Mouse (Mus musculus): ENCODE results near the gene Tacc2. TPM values are rescaled to one million over a fixed set of nuclear protein-coding genes. Genes with fewer than 3 reads are reported as not detected.

Gene Tacc2
- polyA plus RNA-seq, 1 experiment = 66.7 TPM

DNA sequence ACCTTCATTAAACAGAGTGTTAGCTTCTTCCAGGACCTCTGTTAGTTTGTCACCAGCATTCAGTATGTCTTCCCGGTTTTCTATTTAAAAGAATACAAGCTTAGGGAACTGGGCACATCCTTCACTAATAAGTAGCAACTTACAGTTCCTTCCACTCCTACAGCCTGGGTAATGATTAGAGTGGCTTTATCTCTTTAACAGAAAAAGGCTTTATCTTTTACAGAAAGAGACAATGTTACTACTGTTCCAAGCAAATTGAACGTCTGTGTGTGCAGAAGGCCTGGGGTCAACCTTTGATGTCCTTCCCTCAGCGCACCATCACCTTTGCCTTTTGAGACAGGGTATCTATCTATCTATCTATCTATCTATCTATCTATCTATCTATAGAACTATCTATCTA lies 31.3 kb upstream of the Tacc2 start:
- Histone ChIP-seq H3K27me3 (ENCODE audit: control insufficient read depth, insufficient read depth, low read length) (no peaks in the 10 kb centered on the region), H3K4me3 (replicated peaks; ENCODE audit: insufficient read depth, low read depth, low read length) (peak overlapping the region; percentile 87), H3K4me1 (ENCODE audit: control insufficient read depth, insufficient read depth, low read length) (peaks cover 4% of the 10 kb centered on the region; the same call in 1 of the 2 replicates), H3K27ac (ENCODE audit: insufficient read depth, low read length) (peak overlapping the region; percentile 93; the same call in 1 of the 2 replicates)
- WGBS = 36% methylated on average over 3 of the region's 3 CpGs
- DNase-seq = no peak
- TF ChIP-seq POLR2A (IDR thresholded peaks at IDR 0.05; ENCODE audit: borderline replicate concordance, insufficient read depth, low read length) = no peak
- no peak for TF ChIP-seq CTCF (IDR thresholded peaks at IDR 0.05; ENCODE audit: borderline replicate concordance, insufficient read depth, low read depth, low read length)

DNA sequence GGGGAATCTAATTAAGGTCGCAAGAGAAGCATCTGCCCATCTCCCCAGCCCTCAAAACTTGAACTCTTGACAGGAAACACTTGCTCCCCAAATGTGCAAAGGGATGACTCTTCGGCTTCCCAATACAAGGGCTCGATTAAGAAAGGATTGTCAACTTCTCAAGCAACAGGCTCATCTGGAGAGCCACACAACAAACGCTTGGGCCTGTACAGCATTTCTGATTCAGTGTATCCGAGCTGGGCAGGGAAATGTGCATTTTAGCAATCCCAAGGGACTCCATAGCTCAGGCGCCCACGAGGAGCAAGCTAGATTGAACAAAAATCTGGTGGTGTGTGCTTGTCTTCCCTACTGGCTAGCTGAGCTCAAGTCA lies 30.8 kb upstream of the Tacc2 start:
- no peak for DNase-seq
- no peaks in the 10 kb centered on the region for H3K27me3 ChIP-seq (ENCODE audit: control insufficient read depth, insufficient read depth, low read length)
- WGBS = under 1% methylated on average over 7 of the region's 7 CpGs
- peaks cover 4% of the 10 kb centered on the region; the same call in 1 of the 2 replicates for H3K4me1 ChIP-seq (ENCODE audit: control insufficient read depth, insufficient read depth, low read length)
- peak overlapping the region; percentile 87 for H3K4me3 ChIP-seq (replicated peaks; ENCODE audit: insufficient read depth, low read depth, low read length)
- TF ChIP-seq POLR2A (IDR thresholded peaks at IDR 0.05; ENCODE audit: borderline replicate concordance, insufficient read depth, low read length) (no peak), CTCF (IDR thresholded peaks at IDR 0.05; ENCODE audit: borderline replicate concordance, insufficient read depth, low read depth, low read length) (no peak)
- H3K27ac ChIP-seq (ENCODE audit: insufficient read depth, low read length) = peak overlapping the region; percentile 93

DNA sequence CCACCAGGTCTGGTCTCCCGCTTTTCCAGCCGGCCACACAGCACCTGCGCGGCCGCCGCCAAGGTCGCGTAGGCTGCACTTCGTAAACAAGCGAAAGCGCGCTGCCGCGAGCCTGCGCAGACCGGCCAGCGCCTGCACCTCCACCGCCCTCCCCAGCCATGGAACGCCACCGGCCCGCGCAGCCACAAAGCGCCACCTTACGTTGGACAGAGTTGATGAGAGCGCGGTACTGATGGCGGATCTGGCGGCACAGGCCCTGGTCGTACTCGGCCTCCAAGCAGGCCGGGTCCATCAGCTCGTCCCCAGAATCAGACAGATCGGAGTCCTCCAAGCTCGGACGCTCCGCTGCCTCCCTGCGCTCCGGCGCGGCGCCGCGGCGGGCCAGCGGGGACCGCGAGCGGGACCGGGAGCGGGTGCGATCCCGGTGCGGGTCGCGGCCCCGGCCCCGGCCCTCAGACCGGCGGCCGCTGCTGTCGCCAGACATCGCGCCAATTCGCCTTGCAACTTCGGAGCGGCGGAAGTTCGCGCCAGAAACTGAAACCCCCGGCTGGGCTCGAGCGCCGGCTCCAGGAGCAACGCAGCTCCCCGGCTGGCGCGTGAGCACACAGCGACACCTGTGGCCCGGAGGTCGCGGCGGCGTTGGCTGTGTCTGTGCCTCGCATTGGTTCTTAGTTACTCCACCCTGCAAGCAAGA lies 30.3 kb upstream of the Tacc2 start:
- TF ChIP-seq POLR2A (IDR thresholded peaks at IDR 0.05; ENCODE audit: borderline replicate concordance, insufficient read depth, low read length) = peak; percentile 77
- TF ChIP-seq CTCF (IDR thresholded peaks at IDR 0.05; ENCODE audit: borderline replicate concordance, insufficient read depth, low read depth, low read length) = peak; percentile 78
- peaks cover 4% of the 10 kb centered on the region; the same call in 1 of the 2 replicates for H3K4me1 ChIP-seq (ENCODE audit: control insufficient read depth, insufficient read depth, low read length)
- under 1% methylated on average over 84 of the region's 84 CpGs for WGBS
- no peaks in the 10 kb centered on the region for H3K27me3 ChIP-seq (ENCODE audit: control insufficient read depth, insufficient read depth, low read length)
- H3K27ac ChIP-seq (ENCODE audit: insufficient read depth, low read length) = peak overlapping the region; percentile 93
- peak overlapping the region; percentile 87 for H3K4me3 ChIP-seq (replicated peaks; ENCODE audit: insufficient read depth, low read depth, low read length)
- peak; percentile 95 for DNase-seq

- TF ChIP-seq POLR2A (IDR thresholded peaks at IDR 0.05; ENCODE audit: borderline replicate concordance, insufficient read depth, low read length) (no peak), CTCF (IDR thresholded peaks at IDR 0.05; ENCODE audit: borderline replicate concordance, insufficient read depth, low read depth, low read length) (no peak)
- Histone ChIP-seq H3K4me3 (replicated peaks; ENCODE audit: insufficient read depth, low read depth, low read length) (no peak overlapping the region), H3K27me3 (ENCODE audit: control insufficient read depth, insufficient read depth, low read length) (no peaks in the 10 kb centered on the region), H3K27ac (ENCODE audit: insufficient read depth, low read length) (no peak overlapping the region), H3K4me1 (ENCODE audit: control insufficient read depth, insufficient read depth, low read length) (peaks cover 10% of the 10 kb centered on the region; the same call in 1 of the 2 replicates)
- WGBS = 87% methylated on average over 12 of the region's 12 CpGs
- no peak for DNase-seq
Measured at GRCm38 (mm10) chr7:130547635-130548175, 29.5 kb upstream of the Tacc2 start.

DNA sequence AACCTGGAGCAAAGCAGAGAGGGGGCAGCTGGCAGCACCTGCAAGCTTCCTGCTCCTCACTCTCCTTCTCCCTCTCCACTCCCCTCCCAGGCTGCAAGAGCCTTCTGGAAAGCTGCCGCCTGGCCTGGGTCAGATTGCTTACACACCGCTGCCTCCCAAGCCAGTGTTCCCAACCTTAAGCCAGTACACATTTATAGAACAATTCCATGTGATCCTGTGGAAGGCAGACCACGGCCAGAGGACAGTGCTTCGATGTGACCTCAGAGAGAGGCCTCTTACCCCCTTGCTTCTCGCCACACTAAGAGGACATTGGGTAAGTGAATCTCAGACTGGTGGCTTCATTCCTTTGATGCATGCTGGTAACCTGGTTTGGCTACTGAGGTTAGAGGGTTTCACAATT lies 24.5 kb upstream of the Tacc2 start:
- peak; percentile 76 to 83 for DNase-seq
- Histone ChIP-seq H3K4me3 (replicated peaks; ENCODE audit: insufficient read depth, low read depth, low read length) (peak overlapping the region; percentile 24), H3K27me3 (ENCODE audit: control insufficient read depth, insufficient read depth, low read length) (no peaks in the 10 kb centered on the region), H3K27ac (ENCODE audit: insufficient read depth, low read length) (peak overlapping the region; percentile 63), H3K4me1 (ENCODE audit: control insufficient read depth, insufficient read depth, low read length) (peaks cover 28% of the 10 kb centered on the region; the same call in 1 of the 2 replicates)
- TF ChIP-seq POLR2A (IDR thresholded peaks at IDR 0.05; ENCODE audit: borderline replicate concordance, insufficient read depth, low read length) (peak; percentile 34; the same call in 1 of the 2 replicates), CTCF (IDR thresholded peaks at IDR 0.05; ENCODE audit: borderline replicate concordance, insufficient read depth, low read depth, low read length) (no peak)
- 29% methylated on average over 5 of the region's 5 CpGs for WGBS

DNA sequence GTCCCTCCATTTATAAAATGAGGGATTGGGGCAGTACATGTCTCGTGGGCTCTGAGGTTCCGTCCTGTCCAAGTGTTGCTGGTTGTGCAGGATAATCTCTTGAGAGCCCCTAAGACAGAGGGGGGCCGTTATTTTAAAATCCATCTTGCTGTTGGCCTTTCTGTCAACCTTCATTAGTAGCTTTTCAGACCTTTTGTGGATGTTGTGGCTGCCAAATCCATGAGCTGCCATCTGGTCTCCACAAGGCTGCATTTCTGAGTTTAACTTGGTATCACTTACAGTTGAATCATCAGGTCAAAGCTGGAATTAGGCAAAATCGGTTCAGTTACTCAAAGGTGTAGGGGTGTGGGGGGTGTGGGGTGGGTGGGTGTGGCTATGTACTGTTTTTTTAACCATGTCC lies 23.9 kb upstream of the Tacc2 start:
- WGBS = 8% methylated on average over 4 of the region's 4 CpGs
- TF ChIP-seq POLR2A (IDR thresholded peaks at IDR 0.05; ENCODE audit: borderline replicate concordance, insufficient read depth, low read length) (no peak), CTCF (IDR thresholded peaks at IDR 0.05; ENCODE audit: borderline replicate concordance, insufficient read depth, low read depth, low read length) (no peak)
- peak; percentile 64 to 79 for DNase-seq

GRCm38 (mm10) chr7:130555597-130555996 lies 21.6 kb upstream of the Tacc2 start:
- Histone ChIP-seq H3K27me3 (ENCODE audit: control insufficient read depth, insufficient read depth, low read length) (no peaks in the 10 kb centered on the region), H3K4me1 (ENCODE audit: control insufficient read depth, insufficient read depth, low read length) (peaks cover 28% of the 10 kb centered on the region), H3K4me3 (replicated peaks; ENCODE audit: insufficient read depth, low read depth, low read length) (no peak overlapping the region), H3K27ac (ENCODE audit: insufficient read depth, low read length) (no peak overlapping the region)
- DNase-seq = peak; percentile 25 to 40
- TF ChIP-seq POLR2A (IDR thresholded peaks at IDR 0.05; ENCODE audit: borderline replicate concordance, insufficient read depth, low read length) (no peak), CTCF (IDR thresholded peaks at IDR 0.05; ENCODE audit: borderline replicate concordance, insufficient read depth, low read depth, low read length) (no peak)
- WGBS = 34% methylated on average over 5 of the region's 5 CpGs

More for the DNA sequence above, 23.9 kb upstream of the Tacc2 start:
- Histone ChIP-seq H3K27ac (ENCODE audit: insufficient read depth, low read length) (peak overlapping the region; percentile 63), H3K27me3 (ENCODE audit: control insufficient read depth, insufficient read depth, low read length) (no peaks in the 10 kb centered on the region), H3K4me1 (ENCODE audit: control insufficient read depth, insufficient read depth, low read length) (peaks cover 28% of the 10 kb centered on the region; the same call in 1 of the 2 replicates), H3K4me3 (replicated peaks; ENCODE audit: insufficient read depth, low read depth, low read length) (peak overlapping the region; percentile 30)

DNA sequence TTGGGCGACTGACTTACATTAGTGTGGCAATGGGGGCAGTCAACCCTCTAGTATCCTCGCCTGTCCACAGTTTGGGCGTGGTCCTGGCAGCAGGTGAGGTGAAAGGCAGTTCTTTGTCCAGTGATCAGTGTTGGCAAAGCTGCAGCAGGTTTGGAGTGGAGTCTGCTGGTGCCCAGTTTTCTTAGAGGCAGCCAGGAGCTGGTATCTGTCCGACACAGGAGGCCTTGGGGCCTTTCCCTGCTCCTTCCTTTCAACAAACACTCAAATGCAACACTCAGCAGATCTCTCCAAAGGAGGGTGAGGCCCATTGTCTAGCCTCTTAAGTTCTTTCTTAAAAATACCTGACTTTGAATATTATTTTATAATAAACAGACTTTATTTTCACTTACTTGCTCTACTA lies 18.6 kb upstream of the Tacc2 start:
- H3K27me3 ChIP-seq (ENCODE audit: control insufficient read depth, insufficient read depth, low read length) = no peaks in the 10 kb centered on the region
- H3K4me3 ChIP-seq (replicated peaks; ENCODE audit: insufficient read depth, low read depth, low read length) = no peak overlapping the region
- peaks cover 16% of the 10 kb centered on the region for H3K4me1 ChIP-seq (ENCODE audit: control insufficient read depth, insufficient read depth, low read length)
- WGBS = 83% methylated on average over 4 of the region's 4 CpGs
- H3K27ac ChIP-seq (ENCODE audit: insufficient read depth, low read length) = no peak overlapping the region
- no peak for DNase-seq
- no peak for TF ChIP-seq CTCF (IDR thresholded peaks at IDR 0.05; ENCODE audit: borderline replicate concordance, insufficient read depth, low read depth, low read length)
- TF ChIP-seq POLR2A (IDR thresholded peaks at IDR 0.05; ENCODE audit: borderline replicate concordance, insufficient read depth, low read length) = no peak
